Mouse (Mus musculus) activated CD4-positive, CD25-positive, alpha-beta regulatory T cell, adult 4 months (primary cell): ENCODE data around the gene Gm42906. TPM values are rescaled to one million over a fixed set of nuclear protein-coding genes. Genes with fewer than 3 reads are reported as not detected.

ENCODE experiments used
- ATAC-seq: one replicate; pipeline ENCODE4 v1.8.0; 2017
- polyA plus RNA-seq, 2 experiments: library from polyadenylated mRNA; unstranded; fragments of 100-300 nt; shearing (Covaris generic); gene quantifications; one replicate each; pipeline ENCODE4 v1.2.1; 2017

Gm42906 gene
- polyA plus RNA-seq, 2 experiments from 2014 or later, result not detected

DNA sequence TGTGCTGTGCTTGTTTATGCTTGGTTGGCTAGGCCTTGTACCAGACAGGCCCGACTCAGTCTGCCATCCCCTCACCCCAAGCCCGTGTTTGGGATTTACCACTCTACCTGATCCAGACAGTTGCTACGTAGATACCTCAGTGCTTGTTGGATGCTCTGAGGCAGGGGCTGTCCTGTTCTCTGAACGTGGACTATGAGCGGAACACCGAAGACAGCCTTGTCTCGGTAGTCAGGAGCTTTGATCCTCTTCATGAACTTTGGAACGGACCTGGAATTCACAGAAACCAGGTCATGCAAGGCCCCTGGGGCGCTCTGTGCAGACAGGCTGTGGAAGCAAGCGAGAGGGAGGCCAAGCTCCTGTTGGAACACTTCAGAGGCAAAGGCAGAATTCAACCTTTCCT is 368.6 kb downstream of the Gm42906 start:
- no peak for ATAC-seq

DNA sequence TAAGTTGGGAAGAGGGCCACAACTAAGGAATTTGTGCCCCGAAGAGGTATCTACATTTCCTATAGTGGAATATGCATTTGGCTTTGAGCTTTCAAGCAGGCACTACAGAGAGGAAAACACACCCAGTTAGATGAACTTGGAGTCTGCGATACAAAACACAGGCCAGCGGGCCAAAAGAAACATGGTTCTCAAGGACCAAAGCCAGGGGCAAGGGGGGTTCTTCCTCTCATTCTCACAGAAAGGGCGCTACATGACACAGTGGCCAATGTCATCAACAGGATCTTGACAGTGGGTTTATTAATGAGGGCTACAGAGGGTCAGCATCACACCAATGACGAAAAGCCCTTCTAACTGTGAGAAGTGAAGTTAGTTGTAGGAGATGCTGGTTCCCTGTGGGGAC is 370.2 kb downstream of the Gm42906 start:
- ATAC-seq, result no peak

DNA sequence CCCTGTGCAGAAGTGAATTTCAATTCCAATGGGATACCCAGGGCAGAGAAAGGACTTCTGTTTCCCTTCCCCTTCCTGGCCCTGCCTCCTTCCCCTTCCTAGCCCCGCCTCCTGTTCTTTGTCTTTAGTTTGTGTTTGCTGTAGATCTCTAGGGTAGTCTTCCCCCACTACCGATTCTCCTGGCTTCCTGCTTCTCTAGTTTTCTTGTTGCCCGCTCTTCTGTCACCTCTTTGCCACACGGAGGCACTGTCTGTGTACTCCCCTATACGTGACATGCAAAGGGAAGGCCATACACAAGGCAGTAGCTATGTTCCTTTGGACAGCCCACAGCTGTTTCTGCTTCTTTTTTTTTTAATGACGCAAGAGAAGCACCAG is 371.1 kb downstream of the Gm42906 start:
- no peak for ATAC-seq

DNA sequence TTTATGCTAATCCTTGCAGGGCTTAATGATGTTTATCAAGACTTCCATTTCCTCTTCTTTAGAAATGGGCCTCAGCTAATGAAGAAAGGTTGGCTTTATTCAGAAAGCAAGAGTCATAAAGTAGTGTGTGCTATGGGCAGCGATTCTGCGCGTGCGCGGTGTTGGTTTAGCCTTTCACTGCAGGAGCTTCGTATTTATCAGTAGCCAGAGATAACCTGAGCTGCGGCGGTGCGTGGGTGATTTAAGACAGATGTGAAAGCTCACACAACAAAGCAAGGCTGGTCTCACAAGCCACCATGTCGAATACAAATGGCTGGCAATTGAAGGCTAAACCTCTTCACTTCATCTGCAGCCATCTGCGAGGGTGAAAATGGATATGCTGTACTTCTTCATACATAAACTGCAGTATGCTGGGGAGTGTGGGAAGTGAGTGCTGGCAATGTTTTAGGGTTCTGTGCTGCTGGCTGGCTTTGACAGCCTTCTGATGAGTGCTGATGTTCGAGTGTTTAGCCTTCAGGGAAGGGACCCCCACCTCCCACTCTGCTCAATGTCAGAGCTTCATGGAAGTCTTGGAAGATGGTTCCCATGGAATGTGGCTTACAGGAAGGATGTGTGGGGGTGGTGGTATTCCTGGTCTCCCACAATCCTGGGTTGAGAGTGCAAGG is 371.6 kb downstream of the Gm42906 start:
- no peak for ATAC-seq

DNA sequence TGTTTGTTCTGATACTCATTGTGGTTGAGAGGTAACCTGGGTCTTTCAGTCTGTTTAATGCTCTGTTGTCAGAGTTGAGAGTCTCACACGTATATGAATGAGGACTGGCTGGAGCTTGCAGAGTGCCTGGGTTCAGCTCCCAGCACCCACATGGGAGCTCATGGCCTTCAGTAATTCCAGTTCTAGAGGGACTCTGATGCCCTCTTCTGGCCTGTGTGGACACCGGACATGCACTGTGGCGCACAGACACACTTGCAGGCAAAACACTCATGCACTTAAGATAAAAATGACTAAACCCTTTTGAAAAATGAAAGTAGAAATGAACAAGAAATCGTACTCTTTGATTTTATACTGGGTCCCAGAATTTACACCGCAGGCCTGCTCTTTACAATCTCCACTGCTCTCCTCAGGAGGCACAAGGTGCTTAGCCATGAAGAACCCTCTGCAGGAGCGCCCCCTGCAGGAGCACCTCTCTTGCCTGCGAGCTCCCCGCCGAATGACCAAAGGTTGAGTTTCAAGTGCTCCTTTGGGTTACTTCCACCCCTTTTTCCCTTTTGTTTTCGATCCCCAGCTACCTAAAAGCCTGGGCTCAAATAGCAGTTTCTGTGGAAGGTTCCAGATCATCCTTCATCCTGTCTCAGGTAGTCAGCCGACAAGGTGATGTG is 372.4 kb downstream of the Gm42906 start:
- no peak for ATAC-seq

DNA sequence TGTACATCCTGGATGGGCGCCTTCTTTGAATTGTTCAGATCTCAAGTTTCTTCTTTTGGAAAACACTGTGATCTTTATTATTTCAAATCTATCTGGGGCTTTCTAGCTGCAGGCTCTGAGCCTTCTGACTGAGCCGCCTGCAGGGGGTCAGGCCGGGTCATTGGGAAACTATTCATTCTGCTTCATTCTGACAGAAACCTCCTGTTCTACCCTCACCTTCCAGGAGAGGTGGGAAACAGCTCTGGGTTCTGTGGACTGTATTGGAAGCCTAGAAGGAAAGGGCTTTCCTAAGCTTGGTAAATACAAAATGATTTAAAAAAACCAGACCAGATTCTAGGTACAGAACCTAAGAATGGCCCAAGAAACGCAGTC is 373.2 kb downstream of the Gm42906 start:
- no peak for ATAC-seq

DNA sequence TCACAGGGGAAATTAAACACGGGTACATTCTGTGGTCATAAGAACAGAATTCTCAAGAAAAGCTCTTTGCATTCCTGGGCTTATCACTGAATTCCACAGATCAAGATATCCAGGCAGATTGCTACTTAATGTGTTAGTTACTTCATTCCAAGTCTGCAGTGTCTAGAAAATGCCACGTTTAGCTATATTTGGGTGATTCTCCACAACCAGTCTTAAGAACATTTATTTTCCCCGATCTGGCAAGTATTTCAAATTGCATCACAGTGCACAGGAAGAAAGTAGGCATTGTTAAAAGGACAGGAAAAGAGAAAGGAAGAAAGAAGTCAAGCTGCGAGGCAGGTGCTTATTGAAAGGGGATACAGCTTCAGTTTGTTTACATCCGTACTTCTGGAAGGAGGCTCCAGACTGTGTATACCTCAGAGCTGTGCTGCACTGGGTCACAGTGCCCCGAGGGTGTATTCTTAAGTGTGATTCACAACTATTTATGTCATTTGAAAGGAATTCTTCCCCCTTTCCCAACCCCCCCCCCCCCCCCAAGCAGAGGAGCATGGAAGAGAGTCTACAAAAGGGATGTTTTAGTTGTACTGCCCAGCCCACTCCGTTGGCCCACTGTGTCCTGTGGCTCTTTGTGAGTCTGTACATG is 373.7 kb downstream of the Gm42906 start:
- ATAC-seq, result no peak

DNA sequence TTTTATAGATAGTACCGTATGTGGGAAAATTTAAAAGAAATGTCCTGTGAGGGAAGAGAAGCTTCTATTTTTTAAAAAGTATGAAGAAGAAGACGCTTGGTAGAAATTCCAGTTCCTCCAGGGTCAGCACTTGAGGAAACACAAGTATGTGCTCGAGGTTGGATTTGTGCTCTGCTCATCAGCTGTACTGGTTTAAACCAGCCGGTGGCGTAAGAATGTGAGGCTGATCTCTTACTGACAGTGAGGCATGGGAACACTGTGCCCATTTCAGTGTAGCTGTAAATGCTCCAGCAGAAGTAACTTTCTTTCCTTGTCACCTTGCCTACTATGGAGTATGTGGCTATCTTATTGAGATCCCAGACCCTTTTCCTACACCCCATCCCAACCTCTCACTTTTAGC is 374.8 kb downstream of the Gm42906 start:
- ATAC-seq, result no peak

DNA sequence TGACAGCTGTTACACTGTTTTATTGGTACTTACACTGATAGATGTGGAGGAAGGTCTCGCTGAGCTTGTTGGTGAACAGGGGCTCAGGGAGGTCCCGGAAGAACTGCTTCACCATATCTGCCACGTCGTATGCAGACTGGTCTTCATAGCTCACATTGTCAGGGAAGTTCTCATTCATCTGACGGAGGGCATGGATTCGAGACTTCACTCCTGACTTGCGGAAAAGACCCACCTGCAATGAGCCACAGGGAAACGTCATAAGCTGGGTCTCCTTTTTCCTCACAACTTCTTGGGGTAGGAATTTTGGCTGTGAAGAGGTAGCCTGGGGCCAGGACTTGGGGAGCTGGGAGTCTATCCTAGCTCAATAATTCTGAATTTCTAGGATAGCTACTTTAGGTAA is 375.6 kb downstream of the Gm42906 start:
- ATAC-seq, result no peak

DNA sequence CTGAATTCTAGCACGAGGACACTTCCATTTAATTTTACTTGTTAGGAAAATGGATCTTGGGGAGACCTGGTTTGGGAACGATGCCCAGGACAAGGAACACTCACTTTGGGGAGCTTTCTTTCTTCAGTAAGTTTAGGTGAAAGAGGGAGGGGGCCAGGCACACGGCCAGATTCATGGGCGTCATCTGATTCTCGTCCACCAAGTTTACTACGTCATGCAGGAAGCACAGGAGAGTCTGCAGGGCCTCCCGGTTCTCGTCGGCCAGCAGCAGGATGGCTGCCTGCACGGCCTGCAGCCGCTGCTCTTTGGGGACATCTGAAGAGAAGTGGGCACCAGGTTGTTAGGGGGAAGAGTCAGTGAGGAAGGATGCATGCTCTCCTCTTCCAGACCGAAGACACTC is 380.5 kb downstream of the Gm42906 start:
- ATAC-seq, result no peak

DNA sequence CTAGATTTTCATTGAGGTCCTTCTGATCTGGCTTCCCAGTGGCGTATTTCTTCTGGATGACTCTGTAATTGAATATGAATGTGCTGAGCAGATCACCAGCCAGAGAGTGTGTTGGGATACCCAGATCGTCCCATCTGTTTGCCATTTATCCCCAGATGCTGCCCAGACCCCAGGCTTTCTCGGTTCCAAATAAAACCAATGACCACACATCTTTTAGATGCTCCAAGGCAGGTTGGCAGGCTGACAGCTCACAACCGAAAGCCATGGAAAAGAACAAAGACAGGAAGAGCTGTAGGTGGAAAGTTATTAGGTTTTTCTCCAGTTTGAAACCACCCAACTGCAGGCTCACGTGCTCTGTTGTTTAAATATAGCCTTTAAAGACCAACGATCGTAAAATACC is 381.0 kb downstream of the Gm42906 start:
- ATAC-seq, result no peak

DNA sequence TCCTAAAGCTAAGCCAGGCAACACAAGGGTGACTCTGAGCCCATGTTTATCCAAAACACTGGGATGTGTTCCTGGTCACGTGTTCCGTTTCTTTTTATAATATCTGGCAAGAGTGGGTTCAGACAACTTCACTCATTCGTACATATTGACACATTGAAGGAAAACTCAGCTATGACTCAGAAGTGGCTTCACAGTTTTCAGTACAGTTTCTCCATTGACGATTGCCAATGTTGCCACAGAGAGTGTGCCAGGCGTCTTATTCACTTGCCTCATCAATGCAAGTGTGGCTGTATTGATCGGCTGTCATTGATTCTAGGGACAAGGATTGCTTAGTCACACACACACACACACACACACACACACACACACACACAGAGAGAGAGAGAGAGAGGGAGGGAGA is 381.8 kb downstream of the Gm42906 start:
- ATAC-seq, result no peak

DNA sequence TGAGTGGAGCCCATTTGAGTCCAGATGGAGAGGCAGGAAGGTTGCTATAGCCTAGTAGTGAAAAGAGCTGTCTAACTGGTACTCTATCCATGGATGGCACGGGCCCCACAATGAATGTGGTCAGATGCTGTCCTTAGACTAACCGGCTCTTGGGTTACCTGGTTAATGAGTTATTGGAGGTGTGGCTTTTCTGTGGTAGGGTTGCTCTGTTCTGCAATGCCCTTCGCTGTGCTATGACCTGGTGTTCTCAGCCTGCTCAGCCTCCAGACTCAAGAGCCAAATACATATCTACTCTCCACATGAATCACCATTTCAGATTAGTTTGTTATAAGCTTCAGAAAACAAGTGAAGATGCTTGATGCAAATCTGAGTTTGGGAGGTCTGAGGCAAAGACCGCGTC is 385.1 kb downstream of the Gm42906 start:
- no peak for ATAC-seq

DNA sequence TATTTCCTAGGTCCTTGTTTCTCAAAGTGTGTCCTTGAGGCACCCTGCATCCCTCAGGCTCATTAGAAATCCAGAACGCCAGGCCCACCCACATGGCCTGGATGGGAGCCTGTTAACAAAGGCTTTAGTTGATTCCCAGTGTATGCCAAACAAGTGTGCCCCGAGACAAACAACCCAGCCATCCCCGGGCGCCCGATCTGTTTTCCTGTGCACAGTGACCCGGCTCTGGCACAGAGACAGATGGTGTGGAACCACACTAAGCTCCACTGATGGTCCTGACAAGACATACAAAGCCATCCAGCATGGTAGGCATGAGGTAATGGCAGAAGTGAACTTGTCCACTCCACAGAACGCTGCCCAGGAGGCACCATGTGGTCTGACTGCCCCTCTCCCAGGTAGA is 390.1 kb downstream of the Gm42906 start:
- no peak for ATAC-seq

DNA sequence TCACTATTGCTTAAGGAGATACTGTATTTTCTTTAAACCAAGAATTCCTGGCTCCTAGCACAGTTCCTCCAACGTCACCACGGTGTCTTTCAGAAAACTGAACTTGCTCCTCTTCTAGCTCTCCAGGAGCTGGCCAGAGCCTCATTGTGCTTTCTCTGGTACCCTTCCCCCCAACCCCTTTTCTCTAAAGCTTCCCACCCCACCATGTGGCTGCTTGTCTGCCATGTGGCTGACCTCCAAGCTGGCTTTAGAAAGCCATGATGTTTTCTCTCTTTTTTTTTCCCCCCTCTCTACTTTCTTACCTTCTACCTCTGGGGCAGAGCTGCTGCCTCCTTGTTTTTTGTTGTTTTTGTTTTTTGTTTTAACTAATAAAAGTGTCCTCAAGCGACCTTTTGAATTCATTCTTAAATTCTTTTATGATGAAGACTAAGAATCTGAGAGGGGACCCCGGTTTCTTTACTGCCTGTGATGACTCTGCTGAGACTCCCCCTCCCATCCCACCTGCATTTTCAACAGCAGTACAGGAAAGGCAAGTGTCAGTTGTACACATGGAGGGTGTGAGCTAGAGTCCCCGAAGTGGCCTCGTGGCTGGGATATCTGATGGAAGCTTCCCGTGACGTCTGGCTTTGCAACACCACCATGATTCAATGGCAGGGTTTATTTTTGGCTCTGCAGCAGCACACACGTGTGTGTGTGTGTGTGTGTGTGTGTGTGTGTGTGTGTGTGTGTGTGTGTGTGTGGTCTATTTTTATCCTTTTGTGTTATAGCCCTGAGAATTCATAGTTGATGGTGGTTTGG is 393.0 kb downstream of the Gm42906 start:
- no peak for ATAC-seq

DNA sequence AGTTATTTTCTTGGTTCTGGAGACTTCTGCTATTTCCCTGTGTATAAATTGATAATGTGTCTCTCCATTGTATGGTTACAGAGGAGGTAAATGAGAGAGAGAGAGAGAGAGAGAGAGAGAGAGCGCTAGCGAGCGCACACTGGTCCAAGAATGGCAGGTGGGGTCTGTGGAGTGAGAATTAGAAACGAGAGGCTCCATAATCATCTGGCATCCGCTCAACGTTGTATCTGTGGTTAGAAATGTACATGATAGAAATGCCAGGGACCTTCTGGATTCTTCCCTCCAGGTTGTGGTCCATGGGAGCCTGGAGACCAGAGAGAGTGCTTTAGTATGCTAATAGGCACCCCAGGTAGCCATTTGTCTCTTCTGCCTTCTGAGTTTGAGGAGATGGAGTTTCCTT is 399.1 kb downstream of the Gm42906 start:
- no peak for ATAC-seq

DNA sequence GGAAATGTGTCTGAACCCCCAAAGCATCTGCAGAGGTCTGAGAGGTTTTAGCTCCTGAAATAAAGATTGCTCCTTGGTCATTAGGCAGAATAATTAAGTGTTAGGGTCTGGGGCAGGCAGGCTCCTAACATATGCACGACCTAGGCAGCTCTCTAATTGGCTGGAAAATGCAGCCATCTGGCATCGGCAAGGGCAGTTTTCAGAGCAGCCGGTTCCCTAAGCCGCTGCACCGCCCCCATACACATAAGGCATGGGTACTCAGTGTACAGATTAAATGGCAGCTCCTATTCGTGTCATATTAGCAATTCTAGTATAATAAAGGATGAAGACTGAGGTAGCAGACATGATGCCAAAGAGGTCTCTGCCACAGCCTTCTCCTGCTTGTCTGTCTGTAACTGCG is 400.8 kb downstream of the Gm42906 start:
- ATAC-seq, result no peak

DNA sequence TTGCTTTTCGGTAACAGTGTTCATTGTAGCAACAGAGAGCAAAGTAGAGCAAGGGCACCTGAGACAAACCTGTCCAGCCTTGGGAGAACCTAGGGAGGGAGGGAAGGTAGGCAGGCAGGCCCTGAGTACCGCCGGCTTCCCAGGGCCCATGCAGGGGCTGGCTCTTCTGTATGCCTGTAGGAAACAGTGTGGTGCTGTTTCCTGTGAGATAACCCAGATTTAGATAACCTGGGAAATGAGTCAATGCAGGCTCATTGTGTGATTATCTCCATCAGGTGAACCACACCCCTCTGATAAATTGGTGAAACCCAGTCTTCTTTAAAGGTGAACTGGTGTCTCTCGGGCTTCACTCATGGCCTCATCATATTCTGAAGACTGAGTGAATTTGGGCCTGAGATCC is 401.9 kb downstream of the Gm42906 start:
- ATAC-seq, result no peak

DNA sequence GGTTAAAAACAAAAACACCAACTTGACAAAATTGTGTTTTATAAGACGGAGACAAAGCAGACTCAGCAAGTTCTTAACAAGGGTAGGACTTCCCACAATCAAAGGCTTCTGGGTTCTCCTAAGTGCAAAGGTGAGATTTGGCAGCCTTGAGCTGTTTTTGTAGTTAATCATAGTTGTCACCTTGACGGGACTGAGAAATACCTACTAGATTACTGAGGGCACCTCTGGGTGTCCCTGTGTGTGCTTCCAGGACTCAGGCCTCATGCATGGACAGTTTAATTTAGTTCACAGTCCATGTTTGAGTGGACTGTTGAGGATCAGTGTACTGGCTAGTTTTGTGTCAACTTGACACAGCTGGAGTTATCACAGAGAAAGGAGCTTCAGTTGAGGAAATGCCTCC is 403.5 kb downstream of the Gm42906 start:
- ATAC-seq, result no peak

DNA sequence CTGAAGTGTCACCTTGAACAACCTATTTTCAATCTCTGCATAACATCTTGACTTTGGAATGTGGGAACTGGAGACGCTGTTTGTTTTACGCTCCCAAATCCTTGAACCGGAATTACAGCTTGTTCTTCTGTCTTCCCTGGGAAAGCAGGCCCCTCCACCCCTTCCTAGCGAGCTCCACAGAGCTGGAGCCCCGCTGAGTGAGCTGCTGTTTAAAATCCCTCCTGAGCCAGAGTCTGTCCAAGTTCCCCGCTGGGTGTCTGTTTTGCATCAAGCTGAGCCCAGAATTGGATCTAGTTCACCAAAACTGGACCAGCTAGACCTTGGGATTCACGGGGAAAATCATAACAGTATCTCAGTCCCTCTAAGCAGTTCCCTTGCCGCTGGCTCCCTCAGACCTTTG is 404.5 kb downstream of the Gm42906 start:
- no peak for ATAC-seq

DNA sequence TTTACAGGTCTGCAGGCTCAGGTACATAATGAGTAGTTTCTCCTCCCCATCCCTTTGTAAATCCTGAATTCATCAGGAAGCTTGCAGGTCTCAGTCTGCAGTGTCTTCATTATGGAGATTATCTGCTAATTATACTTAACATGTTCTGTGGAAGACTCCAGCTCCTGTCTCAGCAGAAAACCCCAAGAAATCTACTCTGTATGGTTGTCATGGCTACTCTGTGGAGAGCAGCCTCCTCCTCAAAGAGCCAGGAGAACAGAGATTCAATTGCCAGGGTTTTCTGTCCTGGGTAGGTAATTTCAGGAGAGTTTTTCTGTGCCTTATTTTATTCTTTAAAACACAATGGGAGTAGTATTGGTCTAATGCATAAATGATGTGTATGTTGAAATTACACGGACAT is 405.0 kb downstream of the Gm42906 start:
- ATAC-seq, result no peak

DNA sequence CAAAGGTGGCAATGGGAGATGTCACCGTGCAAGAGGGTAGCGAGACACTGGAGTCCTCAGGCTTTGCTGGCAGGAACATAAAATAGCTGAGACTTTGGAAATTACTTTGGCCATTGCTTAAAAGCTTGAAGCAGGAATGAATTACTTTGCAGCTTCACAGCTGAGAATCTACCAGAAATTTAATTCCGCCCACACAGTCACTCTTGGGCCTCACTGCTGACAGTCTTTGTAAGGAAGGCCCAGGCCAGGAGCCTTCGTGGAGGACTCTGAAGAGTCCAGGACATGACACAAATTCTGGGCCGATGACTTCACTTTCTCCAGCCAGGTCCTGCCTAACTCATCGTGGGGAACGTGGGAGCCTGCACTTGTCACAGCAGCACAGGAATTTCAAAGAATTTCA is 405.9 kb downstream of the Gm42906 start:
- ATAC-seq, result no peak

DNA sequence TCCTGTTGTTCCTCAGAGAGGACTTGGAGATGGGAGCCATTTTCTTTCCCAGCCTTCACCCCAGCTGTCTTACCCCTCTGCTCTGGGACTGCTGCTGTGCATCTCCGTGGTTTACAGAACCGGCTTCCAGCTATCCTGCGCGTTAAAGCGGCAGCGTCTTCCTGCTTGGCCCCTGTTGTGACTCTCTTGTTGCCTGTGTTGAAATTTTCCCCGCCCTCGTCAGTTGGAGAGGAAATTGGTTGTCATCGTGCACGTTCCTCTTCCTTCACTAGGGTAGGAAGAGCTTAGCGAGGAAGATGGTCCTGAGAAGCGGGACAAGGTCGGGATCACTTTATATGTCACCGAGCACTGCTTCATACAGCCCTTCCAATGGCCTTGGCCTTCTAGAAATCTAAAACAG is 407.1 kb downstream of the Gm42906 start:
- no peak for ATAC-seq
